Mouse (Mus musculus) liver, embryonic 16.5 days (tissue): ENCODE data around the gene Khnyn. TPM values are rescaled to one million over a fixed set of nuclear protein-coding genes. Genes with fewer than 3 reads are reported as not detected.

Experiments used
- polyA plus RNA-seq: library from polyadenylated mRNA; unstranded; fragments of >200 nt; fragmentation: Nextera tagmentation; extraction: Ambion mirVana; gene quantifications from 2 replicates; pipeline ENCODE4 v1.2.1, GENCODE M21; 2015

Gene Khnyn
- polyA plus RNA-seq, 1 experiment from 2014 or later, result 12.8 TPM

Other genes with a start within 250 kb of the Khnyn start
- gene Ipo4, start 249.0 kb upstream of the Khnyn start, polyA plus RNA-seq, result 23.4 and 24.6 TPM in 2 replicates
- 0.71 and 1.0 TPM in 2 replicates for gene Gm49378, start 247.1 kb upstream of the Khnyn start, polyA plus RNA-seq
- 46.8 and 49.6 TPM in 2 replicates for gene Tm9sf1, start 241.1 kb upstream of the Khnyn start, polyA plus RNA-seq
- 0.15 and 0.16 TPM in 2 replicates for gene Tssk4, start 234.8 kb upstream of the Khnyn start, polyA plus RNA-seq
- 14.1 and 16.8 TPM in 2 replicates for gene Mdp1, start 224.4 kb upstream of the Khnyn start, polyA plus RNA-seq
- 20.9 and 22.8 TPM in 2 replicates for gene Gmpr2, start 213.0 kb upstream of the Khnyn start, polyA plus RNA-seq
- gene Nedd8, start 212.8 kb upstream of the Khnyn start, polyA plus RNA-seq, result 212 and 230 TPM in 2 replicates
- 17.8 and 20.1 TPM in 2 replicates for gene Tinf2, start 203.1 kb upstream of the Khnyn start, polyA plus RNA-seq
- 2.8 and 3.1 TPM in 2 replicates for gene Tgm1, start 171.0 kb upstream of the Khnyn start, polyA plus RNA-seq
- gene Rabggta, start 162.7 kb upstream of the Khnyn start, polyA plus RNA-seq, result 11.3 and 12.4 TPM in 2 replicates
- gene Dhrs1, start 139.3 kb upstream of the Khnyn start, polyA plus RNA-seq, result 40.9 and 43.5 TPM in 2 replicates
- gene Nop9, start 139.3 kb upstream of the Khnyn start, polyA plus RNA-seq, result 18.6 and 18.7 TPM in 2 replicates
- 74.1 and 86.9 TPM in 2 replicates for gene Cideb, start 126.5 kb upstream of the Khnyn start, polyA plus RNA-seq
- 0.38 and 0.40 TPM in 2 replicates for gene Ltb4r2, start 123.5 kb upstream of the Khnyn start, polyA plus RNA-seq
- 14.2 and 16.4 TPM in 2 replicates for gene Ltb4r1, start 119.0 kb upstream of the Khnyn start, polyA plus RNA-seq
- 1.9 and 2.4 TPM in 2 replicates for gene Adcy4, start 100.9 kb upstream of the Khnyn start, polyA plus RNA-seq
- gene Ripk3, start 96.1 kb upstream of the Khnyn start, polyA plus RNA-seq, result 15.4 and 16.4 TPM in 2 replicates
- gene Nfatc4, start 61.8 kb upstream of the Khnyn start, polyA plus RNA-seq, result 0.71 TPM in 2 replicates
- gene Nynrin, start 30.9 kb upstream of the Khnyn start, polyA plus RNA-seq, result 2.7 and 2.9 TPM in 2 replicates
- gene Cbln3, start 555 bp upstream of the Khnyn start, polyA plus RNA-seq, result 0.26 TPM in 2 replicates
- gene Sdr39u1, start 15.3 kb downstream of the Khnyn start, polyA plus RNA-seq, result 11.9 and 14.6 TPM in 2 replicates
- gene Cma1, start 59.7 kb downstream of the Khnyn start, polyA plus RNA-seq, result 0.67 TPM in 2 replicates
- not detected in 2 replicates for gene Cma2, start 66.0 kb downstream of the Khnyn start, polyA plus RNA-seq
- 0.09 TPM in 1 of 2 replicates, not detected in the other for gene Mcpt1, start 133.0 kb downstream of the Khnyn start, polyA plus RNA-seq
- not detected in 2 replicates for gene Mcpt9, start 145.5 kb downstream of the Khnyn start, polyA plus RNA-seq
- 0.12 and 0.15 TPM in 2 replicates for gene Mcpt2, start 157.1 kb downstream of the Khnyn start, polyA plus RNA-seq
- gene Mcpt4, start 177.4 kb downstream of the Khnyn start, polyA plus RNA-seq, result 0.19 TPM in 1 of 2 replicates, not detected in the other
- 4.3 and 7.3 TPM in 2 replicates for gene Mcpt8, start 200.3 kb downstream of the Khnyn start, polyA plus RNA-seq
- 34.2 and 40.5 TPM in 2 replicates for gene Ctsg, start 217.6 kb downstream of the Khnyn start, polyA plus RNA-seq
- not detected in 2 replicates for gene Gzme, start 235.7 kb downstream of the Khnyn start, polyA plus RNA-seq
- not detected in 2 replicates for gene Gzmd, start 247.7 kb downstream of the Khnyn start, polyA plus RNA-seq